Mouse (Mus musculus): ENCODE results near the gene Il23r. TPM values are rescaled to one million over a fixed set of nuclear protein-coding genes. Genes with fewer than 3 reads are reported as not detected.
"Not testable (repeated sequence)": the region's sequence is repeated elsewhere in the genome, so short reads cannot be mapped to it uniquely, and the experiment has no call there.

Il23r gene
- total RNA-seq (2018; cell fraction: chromatin; rRNA removed) = 10 to 100 TPM in 7 of 26 experiments, 1 to 10 TPM in 6, under 1 TPM in 1, not detected in 12; 0.69 to 20.7 (median 9.5) TPM
- 1 to 10 TPM in 13 of 26 experiments, under 1 TPM in 4, not detected in 9; 0.04 to 8.5 (median 4.5) TPM for total RNA-seq (2018; cell fraction: cytosol; rRNA removed)
- 10 to 100 TPM in 10 of 26 experiments, 1 to 10 TPM in 3, under 1 TPM in 2, not detected in 11; 0.24 to 23.9 (median 13.6) TPM for total RNA-seq (2018; cell fraction: nucleus; rRNA removed)
- polyA plus RNA-seq (2018) = 0.06 to 0.11 TPM in 2 of 3 replicates, not detected in the other

DNA sequence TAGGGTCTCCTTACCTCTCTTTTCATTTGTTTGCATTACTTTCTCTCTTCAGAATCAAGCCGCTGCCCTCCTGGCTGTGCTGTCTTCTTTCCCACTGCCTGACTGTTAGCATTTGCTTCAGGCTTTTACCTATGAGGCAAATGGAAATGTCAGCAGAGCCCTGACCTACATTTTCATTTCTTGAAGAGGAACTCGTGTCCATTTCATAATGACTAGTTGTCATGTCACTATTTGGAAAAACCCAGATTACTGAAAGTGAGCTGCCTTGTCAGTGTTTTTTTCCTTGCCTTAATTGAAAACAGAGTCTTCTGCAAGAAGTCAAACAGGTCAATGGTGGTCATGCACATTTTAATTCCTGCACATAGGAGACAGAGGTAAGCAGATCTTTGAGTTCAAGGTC, at the start of gene Il23r:
Il23r (minus strand) TSS at position 101 of the 400 bp plus-strand sequence.
- H3K27ac ChIP-seq = no peak within 1 kb of the TSS
- no peaks in the 10 kb centered on the region for H3K79me2 ChIP-seq (ENCODE audit: inconsistent target)
- H3K4me3 ChIP-seq (ENCODE audit: inconsistent target) = no peak within 1 kb of the TSS
- WGBS (ENCODE audit: missing documents) = 92% methylated on average over 2 of the region's 2 CpGs
- no peaks in the 10 kb centered on the region for H3K36me3 ChIP-seq (ENCODE audit: inconsistent target)

DNA sequence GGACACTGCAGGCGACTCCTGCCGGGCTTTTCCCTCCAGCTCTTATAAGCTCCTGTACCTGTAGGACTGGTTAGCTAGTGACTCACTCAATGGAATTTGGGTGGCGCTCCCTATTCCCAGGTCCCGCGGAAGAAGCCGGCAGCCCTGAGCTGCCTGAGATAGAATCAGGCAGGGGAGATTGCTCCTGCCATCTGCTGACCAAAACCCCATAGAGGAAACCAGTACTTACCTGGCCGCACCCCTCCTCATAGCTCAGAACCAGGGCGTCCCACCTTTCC, 44.1 kb upstream of the Il23r start, which contains the start of gene Tacstd2:
Tacstd2 (minus strand) TSS at position 20 of the 278 bp plus-strand sequence.
- no peaks in the 10 kb centered on the region for H3K79me2 ChIP-seq (ENCODE audit: inconsistent target)
- WGBS (ENCODE audit: missing documents) = 45% methylated on average over 8 of the region's 8 CpGs
- no peak within 1 kb of the TSS for H3K27ac ChIP-seq
- no peak within 1 kb of the TSS for H3K4me3 ChIP-seq (ENCODE audit: inconsistent target)
- no peaks in the 10 kb centered on the region for H3K36me3 ChIP-seq (ENCODE audit: inconsistent target)

DNA sequence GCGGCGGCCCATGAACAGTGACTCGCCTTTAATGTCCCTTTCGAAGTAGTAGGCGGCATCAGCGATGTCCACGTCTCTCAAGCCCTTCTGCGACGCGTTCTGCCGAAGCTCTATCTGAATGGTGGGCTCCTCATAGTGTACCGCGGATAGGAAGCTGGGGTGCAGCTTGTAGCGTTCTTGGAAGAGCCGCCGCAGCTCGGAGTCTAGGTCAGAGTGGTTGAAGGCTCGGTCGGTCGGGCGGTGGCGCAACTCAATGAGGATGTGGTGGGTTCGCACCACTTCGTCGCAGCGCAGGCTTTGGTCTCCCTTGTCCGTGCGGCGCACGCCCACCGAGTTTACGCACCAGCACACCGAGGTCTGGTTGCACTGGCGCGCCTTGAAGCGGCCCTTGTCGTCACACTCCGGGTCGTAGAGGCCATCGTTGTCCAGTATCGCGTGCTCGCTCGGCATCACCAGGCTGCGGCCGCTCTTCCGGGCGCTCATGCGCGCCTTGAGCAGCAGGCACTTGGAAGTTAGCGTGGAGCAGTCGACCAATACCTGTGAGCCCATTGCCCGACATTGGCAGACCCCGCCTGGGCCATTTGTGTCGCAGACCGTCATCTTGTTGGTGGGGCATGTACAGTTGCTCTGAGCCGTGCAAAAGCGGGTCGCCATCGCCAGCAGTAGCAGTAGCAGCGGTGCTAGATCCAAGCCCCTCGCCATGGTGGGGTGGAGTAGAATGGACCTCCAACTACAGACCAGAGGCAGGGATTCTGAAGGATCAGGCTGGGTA, 43.5 kb upstream of the Il23r start:
- no peak overlapping the region for H3K27ac ChIP-seq

DNA sequence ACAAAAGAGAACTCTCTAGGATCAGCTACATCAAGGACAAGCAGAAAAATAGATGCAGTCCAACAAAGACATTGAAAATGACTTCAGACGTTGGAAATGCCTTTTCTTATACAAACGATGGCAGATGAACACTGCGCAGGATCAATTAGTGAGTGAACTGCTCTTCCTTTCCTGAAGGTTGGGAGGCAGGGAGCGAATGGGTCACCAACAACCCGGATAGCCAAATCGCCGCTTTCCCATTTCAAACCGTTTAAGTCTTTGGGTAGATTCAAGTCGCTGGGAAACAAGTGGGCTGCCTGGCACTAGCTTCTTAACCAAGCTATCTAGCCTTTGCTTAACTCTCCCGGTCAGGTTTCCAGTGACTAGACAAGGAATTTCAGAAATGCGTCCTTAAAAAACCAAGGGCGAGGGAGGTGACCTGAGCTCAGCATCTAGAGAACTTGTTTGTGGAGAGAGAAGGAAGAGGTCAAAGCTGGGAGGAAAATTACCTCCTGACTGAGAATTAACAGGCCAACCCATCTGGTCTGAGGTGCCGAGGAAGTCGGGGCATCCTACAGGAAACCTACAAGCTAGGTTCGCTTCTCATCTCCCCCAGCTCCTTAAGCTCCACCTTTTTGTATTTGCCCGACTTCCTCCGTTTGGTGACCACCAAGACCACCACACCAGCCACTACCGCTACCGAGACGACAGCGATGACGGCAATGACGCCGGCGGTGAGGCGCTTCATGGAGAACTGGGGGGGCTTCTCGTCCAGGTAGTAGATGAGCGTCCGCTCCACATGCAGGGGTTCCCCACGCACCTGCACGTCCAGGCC, 42.7 kb upstream of the Il23r start:
- H3K36me3 ChIP-seq (ENCODE audit: inconsistent target) = no peaks in the 10 kb centered on the region
- no peak overlapping the region for H3K27ac ChIP-seq
- H3K4me3 ChIP-seq (ENCODE audit: inconsistent target) = no peak overlapping the region
- WGBS (ENCODE audit: missing documents) = 20% methylated on average over 31 of the region's 31 CpGs
- H3K79me2 ChIP-seq (ENCODE audit: inconsistent target) = no peaks in the 10 kb centered on the region

More for the DNA sequence above, 43.5 kb upstream of the Il23r start:
- H3K4me3 ChIP-seq (ENCODE audit: inconsistent target) = no peak overlapping the region
- WGBS (ENCODE audit: missing documents) = 2% methylated on average over 62 of the region's 62 CpGs
- no peaks in the 10 kb centered on the region for H3K36me3 ChIP-seq (ENCODE audit: inconsistent target)
- no peaks in the 10 kb centered on the region for H3K79me2 ChIP-seq (ENCODE audit: inconsistent target)

DNA sequence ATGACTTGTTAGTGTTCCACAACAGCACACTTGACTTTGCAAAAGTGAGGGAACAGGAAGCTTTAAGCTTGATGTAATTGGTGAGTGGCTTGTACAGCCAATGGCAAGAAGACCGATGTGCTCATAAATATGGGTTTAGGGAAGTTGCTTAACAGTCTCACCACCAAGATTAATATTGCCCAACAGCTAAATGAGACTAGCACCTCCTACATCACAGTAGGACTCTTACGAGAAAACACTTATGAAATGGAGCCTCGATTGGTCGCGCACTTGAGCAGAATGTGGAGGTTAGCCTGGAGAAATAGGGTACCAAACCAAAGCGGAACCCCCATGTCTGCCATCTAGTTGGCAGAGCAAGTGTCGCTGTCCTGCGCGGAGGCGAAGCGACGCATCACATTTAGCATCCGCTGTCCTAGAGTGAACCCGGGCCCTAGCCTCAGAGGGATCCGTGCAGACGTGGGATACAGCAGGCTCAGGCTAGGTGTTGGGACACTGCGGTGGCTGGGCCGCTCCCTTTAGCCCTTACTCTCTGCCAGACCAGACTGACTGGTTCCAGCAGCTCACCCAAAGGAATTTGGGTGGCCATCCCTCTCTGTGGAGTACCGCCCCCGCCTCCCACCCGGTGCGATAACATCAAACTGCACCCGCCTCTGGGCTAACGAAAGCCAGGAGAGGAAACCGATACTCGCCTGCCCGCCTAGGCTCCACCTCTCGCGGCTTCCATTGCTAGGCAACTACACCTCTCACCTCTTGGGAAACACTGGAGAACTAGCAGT, 41.2 kb upstream of the Il23r start:
- no peaks in the 10 kb centered on the region for H3K36me3 ChIP-seq (ENCODE audit: inconsistent target)
- no peaks in the 10 kb centered on the region for H3K79me2 ChIP-seq (ENCODE audit: inconsistent target)
- H3K27ac ChIP-seq = no peak overlapping the region
- H3K4me3 ChIP-seq (ENCODE audit: inconsistent target) = peak overlapping the region; percentile 15
- WGBS (ENCODE audit: missing documents) = 4% methylated on average over 29 of the region's 29 CpGs

DNA sequence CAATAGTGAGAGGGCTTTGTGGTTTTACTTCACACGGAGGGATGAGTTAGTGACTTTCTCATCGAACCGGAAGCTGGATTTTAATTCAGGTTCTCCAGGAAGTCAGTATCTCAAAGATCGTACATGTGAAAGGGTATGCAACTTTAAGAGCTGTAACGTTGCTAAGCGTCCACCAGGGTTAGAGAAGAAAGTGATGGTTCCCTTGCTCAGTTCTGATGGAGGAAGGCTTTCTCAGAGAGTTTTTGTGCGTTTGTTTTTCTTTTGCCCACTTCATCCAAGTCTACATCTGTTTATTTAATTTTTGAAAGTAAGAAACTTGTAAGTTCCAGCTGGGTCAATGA, 40.1 kb upstream of the Il23r start:
- Histone ChIP-seq H3K79me2 (ENCODE audit: inconsistent target) (no peaks in the 10 kb centered on the region), H3K36me3 (ENCODE audit: inconsistent target) (no peaks in the 10 kb centered on the region), H3K27ac (no peak overlapping the region), H3K4me3 (ENCODE audit: inconsistent target) (no peak overlapping the region)
- WGBS (ENCODE audit: missing documents) = 48% methylated on average over 7 of the region's 7 CpGs

DNA sequence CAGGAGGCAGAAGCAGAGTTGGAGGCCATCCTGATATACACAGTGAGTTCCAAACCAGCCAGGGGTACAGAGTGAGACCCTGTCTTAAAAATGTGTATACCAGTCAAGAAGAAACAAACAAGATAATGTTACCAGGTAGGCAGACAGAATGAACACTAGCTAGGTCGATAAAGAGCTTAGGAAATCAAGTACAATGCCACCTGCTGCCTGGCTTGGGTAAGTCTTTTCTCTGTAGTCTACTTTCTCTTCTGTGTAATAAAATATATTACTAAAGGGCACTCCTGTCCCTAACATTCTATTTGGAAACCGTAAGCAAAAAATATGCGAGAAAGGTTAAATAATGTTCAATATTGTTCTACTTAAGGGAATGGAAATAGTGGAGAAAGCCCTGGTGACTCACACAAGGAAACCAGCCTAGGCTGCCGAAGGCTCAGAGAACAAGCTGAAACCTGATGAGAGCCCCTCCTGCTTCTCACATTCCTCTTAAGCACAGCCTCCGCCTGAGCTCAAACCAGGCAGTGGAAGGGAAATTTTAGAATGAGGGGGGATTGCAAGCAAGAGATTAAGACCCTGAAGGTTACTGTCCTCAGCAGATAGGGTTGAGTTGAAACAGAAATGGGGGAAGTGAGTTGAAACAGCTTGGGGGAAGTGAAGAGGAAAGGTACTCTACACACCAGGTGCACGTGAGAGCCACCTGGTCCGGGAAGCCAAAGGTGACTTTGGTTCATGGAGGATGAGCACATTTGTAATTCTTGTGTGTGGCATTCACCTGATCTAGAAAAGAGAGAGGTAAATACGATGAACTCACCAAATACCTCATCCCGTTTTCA, 39.6 kb upstream of the Il23r start:
- Histone ChIP-seq H3K4me3 (ENCODE audit: inconsistent target) (no peak overlapping the region), H3K27ac (no peak overlapping the region), H3K79me2 (ENCODE audit: inconsistent target) (no peaks in the 10 kb centered on the region), H3K36me3 (ENCODE audit: inconsistent target) (no peaks in the 10 kb centered on the region)
- 48% methylated on average over 9 of the region's 9 CpGs for WGBS (ENCODE audit: missing documents)

DNA sequence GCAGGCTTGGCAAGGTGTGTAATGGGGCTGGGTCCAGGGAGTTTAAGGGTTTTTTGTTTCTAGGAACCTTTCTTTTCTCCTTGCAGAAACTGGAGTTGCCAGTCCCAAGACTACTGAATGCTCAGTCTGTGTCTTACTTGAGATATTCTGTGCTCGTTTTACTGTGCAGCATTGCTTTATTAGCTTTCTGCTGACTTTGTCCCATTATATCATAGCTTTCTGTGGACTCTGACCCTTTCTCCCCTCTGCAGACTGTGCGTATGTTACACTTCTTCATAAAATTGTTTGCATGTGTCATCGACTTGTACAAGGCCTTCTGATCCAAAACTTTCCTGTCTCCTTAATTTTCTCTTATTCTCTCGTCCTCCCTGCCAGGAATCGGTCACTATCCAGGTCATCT, 34.7 kb upstream of the Il23r start:
- WGBS (ENCODE audit: missing documents) = 100% methylated on average over 5 of the region's 5 CpGs

DNA sequence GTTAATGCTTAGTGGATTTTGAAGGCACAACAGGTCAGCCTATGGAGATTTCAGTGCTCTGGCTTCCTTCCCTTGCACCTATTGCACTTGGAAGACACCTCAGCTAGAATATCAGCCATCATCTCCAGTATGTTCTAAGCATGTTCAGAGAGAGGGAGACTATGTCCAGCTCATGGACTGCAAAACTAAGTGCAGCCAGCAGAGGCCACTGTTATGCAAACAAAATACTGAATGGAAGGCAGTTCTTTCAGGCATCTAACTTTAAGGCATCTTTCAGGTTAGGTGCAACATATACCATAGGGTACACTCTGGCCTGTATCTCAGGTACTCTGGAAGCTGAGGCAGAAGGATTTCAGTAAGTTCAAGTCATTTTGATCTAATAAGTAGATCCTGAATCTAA, 19.1 kb upstream of the Il23r start:
- H3K27ac ChIP-seq = no peak overlapping the region
- no peak overlapping the region for H3K4me3 ChIP-seq (ENCODE audit: inconsistent target)
- no peaks in the 10 kb centered on the region for H3K79me2 ChIP-seq (ENCODE audit: inconsistent target)
- H3K36me3 ChIP-seq (ENCODE audit: inconsistent target) = no peaks in the 10 kb centered on the region

More for the DNA sequence above, 34.7 kb upstream of the Il23r start:
- no peaks in the 10 kb centered on the region for H3K79me2 ChIP-seq (ENCODE audit: inconsistent target)
- no peaks in the 10 kb centered on the region for H3K36me3 ChIP-seq (ENCODE audit: inconsistent target)
- no peak overlapping the region for H3K4me3 ChIP-seq (ENCODE audit: inconsistent target)
- no peak overlapping the region for H3K27ac ChIP-seq

DNA sequence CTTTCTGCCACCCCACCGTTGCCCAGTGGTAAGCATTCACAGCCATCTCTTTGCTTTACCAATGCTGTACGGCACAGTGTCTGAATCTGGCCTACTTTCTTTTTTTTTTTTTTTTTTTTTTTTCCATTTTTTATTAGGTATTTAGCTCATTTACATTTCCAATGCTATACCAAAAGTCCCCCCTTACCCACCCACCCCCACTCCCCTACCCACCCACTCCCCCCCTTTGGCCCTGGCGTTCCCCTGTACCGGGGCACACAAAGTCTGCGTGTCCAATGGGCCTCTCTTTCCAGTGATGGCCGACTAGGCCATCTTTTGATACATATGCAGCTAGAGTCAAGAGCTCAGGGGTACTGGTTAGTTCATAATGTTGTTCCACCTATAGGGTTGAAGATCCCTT, 10.3 kb upstream of the Il23r start:
- WGBS (ENCODE audit: missing documents) = 100% methylated on average over 1 of the region's 6 CpGs
- H3K79me2 ChIP-seq (ENCODE audit: inconsistent target); H3K27ac ChIP-seq; H3K36me3 ChIP-seq (ENCODE audit: inconsistent target); H3K4me3 ChIP-seq (ENCODE audit: inconsistent target): not testable (repeated sequence)

DNA sequence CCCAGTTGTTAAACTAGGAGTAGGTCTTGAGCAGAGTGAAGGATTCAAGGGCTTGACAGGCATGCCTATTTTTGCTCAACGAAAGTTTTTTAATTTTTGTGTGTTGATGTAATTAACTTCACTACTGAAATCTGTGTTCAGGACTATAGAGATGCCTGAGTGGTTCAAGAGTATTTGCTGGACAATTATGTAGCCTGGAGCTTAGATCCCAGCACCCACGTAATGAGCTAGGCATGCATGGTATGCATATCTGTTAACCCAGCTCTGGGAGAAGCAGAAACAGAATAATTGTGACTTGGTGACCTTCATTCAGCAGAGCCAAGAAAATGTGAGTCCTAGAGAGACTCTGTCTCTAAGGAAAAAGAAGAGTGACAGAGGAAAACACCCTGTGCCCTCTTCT, 10.6 kb downstream of the Il23r start:
- Histone ChIP-seq H3K4me3 (ENCODE audit: inconsistent target) (no peak overlapping the region), H3K79me2 (ENCODE audit: inconsistent target) (no peaks in the 10 kb centered on the region), H3K36me3 (ENCODE audit: inconsistent target) (no peaks in the 10 kb centered on the region), H3K27ac (no peak overlapping the region)
- WGBS (ENCODE audit: missing documents) = 100% methylated on average over 2 of the region's 2 CpGs

DNA sequence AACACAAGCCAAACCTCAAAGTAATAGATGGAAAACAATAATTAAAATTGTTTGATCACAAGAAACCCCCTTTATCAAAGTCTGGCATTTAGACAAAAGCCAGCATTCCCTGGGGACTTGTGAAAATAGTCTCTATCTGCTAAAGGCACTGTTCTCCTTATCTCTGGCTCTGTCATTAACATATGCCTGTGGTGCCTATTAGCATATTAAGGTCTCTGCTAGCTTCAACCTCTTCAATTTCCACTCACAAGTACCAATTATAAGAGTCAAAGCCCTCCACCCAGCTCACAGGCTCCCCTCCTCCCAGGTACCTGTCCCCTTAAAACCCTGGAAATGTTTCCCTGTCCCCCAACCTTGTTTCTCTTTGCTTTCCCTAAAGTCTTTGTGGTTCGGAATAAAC, 20.4 kb downstream of the Il23r start:
- no peak overlapping the region for H3K27ac ChIP-seq
- no peaks in the 10 kb centered on the region for H3K79me2 ChIP-seq (ENCODE audit: inconsistent target)
- H3K36me3 ChIP-seq (ENCODE audit: inconsistent target) = no peaks in the 10 kb centered on the region
- WGBS (ENCODE audit: missing documents) = 33% methylated on average over 1 of the region's 1 CpGs
- no peak overlapping the region for H3K4me3 ChIP-seq (ENCODE audit: inconsistent target)

DNA sequence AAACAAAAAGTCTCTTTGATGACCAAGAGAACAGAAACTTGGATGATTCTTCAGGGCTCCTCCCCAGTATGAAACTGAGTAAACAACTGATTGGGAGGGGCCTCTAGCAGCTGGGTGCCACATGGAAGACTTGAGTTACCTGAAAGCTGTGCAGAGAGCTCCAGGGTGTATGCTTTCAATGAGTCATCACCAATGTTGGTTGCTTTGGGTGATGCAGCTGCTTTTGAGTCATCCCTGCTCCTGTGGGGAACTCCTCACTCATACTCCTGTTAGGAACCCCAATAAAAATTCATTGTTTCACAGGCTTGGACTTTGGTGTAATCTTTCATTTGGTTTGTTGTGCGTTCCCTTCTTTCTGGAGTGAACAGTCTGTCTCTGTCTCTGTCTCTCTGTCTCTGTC, 32.2 kb downstream of the Il23r start:
- Histone ChIP-seq H3K4me3 (ENCODE audit: inconsistent target) (no peak overlapping the region), H3K27ac (no peak overlapping the region), H3K79me2 (ENCODE audit: inconsistent target) (no peaks in the 10 kb centered on the region), H3K36me3 (ENCODE audit: inconsistent target) (no peaks in the 10 kb centered on the region)
- 100% methylated on average over 1 of the region's 1 CpGs for WGBS (ENCODE audit: missing documents)

DNA sequence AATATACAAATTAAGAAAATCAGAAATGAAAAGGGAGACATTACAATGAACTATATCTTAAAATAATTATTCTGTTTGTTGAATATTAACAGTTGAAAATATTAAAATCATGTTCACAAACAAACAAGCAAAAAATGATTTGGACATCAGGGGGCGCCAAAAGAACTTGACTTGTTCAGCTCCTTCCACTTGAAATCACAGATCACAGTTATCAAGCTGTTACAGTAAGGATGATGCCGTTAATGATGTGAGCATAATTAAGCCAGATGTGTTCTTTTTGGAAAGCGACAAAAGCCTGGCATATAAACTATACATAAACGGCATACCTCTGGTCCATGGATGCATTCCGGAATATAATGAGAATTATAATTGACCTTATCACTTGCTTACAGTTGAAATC, 40.3 kb downstream of the Il23r start:
- Histone ChIP-seq H3K4me3 (ENCODE audit: inconsistent target) (no peak overlapping the region), H3K79me2 (ENCODE audit: inconsistent target) (no peaks in the 10 kb centered on the region), H3K36me3 (ENCODE audit: inconsistent target) (no peaks in the 10 kb centered on the region), H3K27ac (no peak overlapping the region)
- 55% methylated on average over 5 of the region's 5 CpGs for WGBS (ENCODE audit: missing documents)

Data from macrophage (primary cell).